ENCODE assay signal across 16 mouse cellular contexts in genomic region chr5:118236891-118237290, GRCm38 (mm10). TPM values are rescaled to one million over a fixed set of nuclear protein-coding genes. Genes with fewer than 3 reads are reported as not detected.
DNase-seq lines count a peak whose midpoint lies in the region; ATAC-seq and TF ChIP-seq lines count a peak whose summit lies in the region.
"Had no signal": no experiment of that assay in that cellular context is flagged by ENCODE, and none has a peak within 500 bp of the region (broad histone marks: within the 10 kb centered on the region; RNA-seq: fewer than 3 reads in every experiment).

No protein-coding gene starts in this region.

- no peaks in the 10 kb centered on the region for H3K9me3 ChIP-seq in hindbrain, embryonic 16.5 days (ENCODE audit: control insufficient read depth, low read length)
- no peaks in the 10 kb centered on the region for H3K9me3 ChIP-seq in hindbrain, embryonic 14.5 days (ENCODE audit: control insufficient read depth, low read length)
- H3K9me3 ChIP-seq in ES-Bruce4 (replicated peaks; ENCODE audit: control insufficient read depth, insufficient read depth, low read length, poor library complexity, severe bottlenecking) = no peaks in the 10 kb centered on the region
- H3K9me3 ChIP-seq in forebrain, embryonic 10.5 days = no peaks in the 10 kb centered on the region
- H3K9me3 ChIP-seq: liver, embryonic 12.5 days; lung, embryonic 15.5 days had no signal

- H3K27ac ChIP-seq in hindbrain, embryonic 16.5 days (ENCODE audit: low read depth, low read length) = no peak overlapping the region
- no peak overlapping the region for H3K27ac ChIP-seq in hindbrain, embryonic 14.5 days
- H3K27ac ChIP-seq in ES-Bruce4 (ENCODE audit: insufficient read depth, low read length) = no peak overlapping the region
- no peak overlapping the region for H3K27ac ChIP-seq in forebrain, embryonic 10.5 days
- H3K27ac ChIP-seq: liver, embryonic 12.5 days; lung, embryonic 15.5 days had no signal

- H3K36me3 ChIP-seq in hindbrain, embryonic 16.5 days (ENCODE audit: control insufficient read depth, insufficient read depth, low read length) = peaks cover 15% of the 10 kb centered on the region
- H3K36me3 ChIP-seq in hindbrain, embryonic 14.5 days (replicated peaks; ENCODE audit: control insufficient read depth, insufficient read depth) = peaks cover 75% of the 10 kb centered on the region
- H3K36me3 ChIP-seq in ES-Bruce4 (ENCODE audit: control insufficient read depth, insufficient read depth, low read length, poor library complexity, severe bottlenecking) = no peaks in the 10 kb centered on the region
- peaks cover 53% of the 10 kb centered on the region for H3K36me3 ChIP-seq in forebrain, embryonic 10.5 days (replicated peaks)
- H3K36me3 ChIP-seq: lung, embryonic 15.5 days had no signal

- TF ChIP-seq POLR2A in ES-Bruce4 (IDR thresholded peaks at IDR 0.05; ENCODE audit: insufficient read depth, low read length) = no peak

- WGBS in hindbrain, embryonic 16.5 days = 86% methylated on average over 12 of the region's 12 CpGs
- 82% methylated on average over 12 of the region's 12 CpGs for WGBS in hindbrain, embryonic 14.5 days
- WGBS in forebrain, embryonic 10.5 days = 87% methylated on average over 12 of the region's 12 CpGs

- no peak for TF ChIP-seq EP300 in ES-Bruce4 (IDR thresholded peaks at IDR 0.05; ENCODE audit: insufficient read depth, low read depth, low read length)

- H3K27me3 ChIP-seq in hindbrain, embryonic 16.5 days (replicated peaks; ENCODE audit: control insufficient read depth, insufficient read depth, low read length) = no peaks in the 10 kb centered on the region
- no peaks in the 10 kb centered on the region for H3K27me3 ChIP-seq in hindbrain, embryonic 14.5 days (ENCODE audit: control insufficient read depth, insufficient read depth, low read length)
- H3K27me3 ChIP-seq in ES-Bruce4 (ENCODE audit: control insufficient read depth, insufficient read depth, low read length, poor library complexity, severe bottlenecking) = no peaks in the 10 kb centered on the region
- no peaks in the 10 kb centered on the region for H3K27me3 ChIP-seq in forebrain, embryonic 10.5 days (ENCODE audit: poor library complexity, severe bottlenecking)
- H3K27me3 ChIP-seq: lung, embryonic 15.5 days had no signal

- H3K9ac ChIP-seq in hindbrain, embryonic 16.5 days (ENCODE audit: low read depth, low read length) = no peak overlapping the region
- no peak overlapping the region for H3K9ac ChIP-seq in hindbrain, embryonic 14.5 days
- peak overlapping the region; percentile 24 for H3K9ac ChIP-seq in ES-Bruce4 (ENCODE audit: low read depth, poor library complexity, severe bottlenecking)
- H3K9ac ChIP-seq: liver, embryonic 12.5 days; lung, embryonic 15.5 days had no signal

- no peak for TF ChIP-seq CTCF in ES-Bruce4 (IDR thresholded peaks at IDR 0.05; ENCODE audit: low read depth, low read length)

- ATAC-seq in hindbrain, embryonic 16.5 days = 0 out of 2 replicates have a peak, but pooled peaks have one; percentile 20
- no peak for ATAC-seq in hindbrain, embryonic 14.5 days (ENCODE audit: low FRiP score)
- ATAC-seq: activated CD4-positive, CD25-positive, alpha-beta regulatory T cell, adult 4 months; intestine, embryonic 16.5 days; liver, embryonic 12.5 days; midbrain, embryonic 16.5 days had no signal

- no peak overlapping the region for H3K4me2 ChIP-seq in hindbrain, embryonic 16.5 days (ENCODE audit: low read length)
- H3K4me2 ChIP-seq in hindbrain, embryonic 14.5 days (replicated peaks) = no peak overlapping the region
- H3K4me2 ChIP-seq: liver, embryonic 12.5 days; lung, embryonic 15.5 days had no signal

- DNase-seq in hindbrain, embryonic 14.5 days (ENCODE audit: low spot score) = no peak
- DNase-seq in adrenal gland, postnatal 14 days = peak; percentile 77
- DNase-seq in cerebellum, adult 8-10 months = peak; percentile 68
- DNase-seq in Muller cell, postnatal 12 days (ENCODE audit: inconsistent ontology term) = no peak
- no peak for DNase-seq in right cerebral cortex, adult 2 months (ENCODE audit: low spot score in 2 of 2)
- no peak for DNase-seq in forebrain, embryonic 10.5 days (ENCODE audit: extremely low spot score, low spot score)
- DNase-seq: gastrocnemius, postnatal 36 days; right cerebral cortex, postnatal 25 days had no signal

- no peaks in the 10 kb centered on the region for H3K4me1 ChIP-seq in hindbrain, embryonic 16.5 days (ENCODE audit: control insufficient read depth, insufficient read depth, low read depth, low read length)
- H3K4me1 ChIP-seq in hindbrain, embryonic 14.5 days (replicated peaks; ENCODE audit: control insufficient read depth, insufficient read depth, low read length) = no peaks in the 10 kb centered on the region
- no peaks in the 10 kb centered on the region for H3K4me1 ChIP-seq in ES-Bruce4 (ENCODE audit: control insufficient read depth, insufficient read depth, low read length)
- H3K4me1 ChIP-seq in forebrain, embryonic 10.5 days = no peaks in the 10 kb centered on the region
- H3K4me1 ChIP-seq: liver, embryonic 12.5 days; lung, embryonic 15.5 days had no signal

- H3K4me3 ChIP-seq in hindbrain, embryonic 16.5 days (ENCODE audit: low read length) = no peak overlapping the region
- H3K4me3 ChIP-seq in hindbrain, embryonic 14.5 days (replicated peaks; ENCODE audit: low read length) = no peak overlapping the region
- H3K4me3 ChIP-seq in ES-Bruce4 (ENCODE audit: low read depth, low read length) = peak overlapping the region; percentile 14
- H3K4me3 ChIP-seq in forebrain, embryonic 10.5 days = no peak overlapping the region
- H3K4me3 ChIP-seq: liver, embryonic 12.5 days; lung, embryonic 15.5 days had no signal

RNA-seq across cellular contexts. Expression of gene Rnft2, which starts 8.0 kb away (rescaled TPM):
- polyA plus RNA-seq in hindbrain, embryonic 16.5 days (2015; fragmentation: Nextera tagmentation; extraction: Ambion mirVana) = 9.2 and 10.8 TPM in 2 replicates
- 12.6 and 13.0 TPM in 2 replicates for polyA plus RNA-seq in hindbrain, embryonic 14.5 days (2014; fragmentation: Nextera tagmentation; extraction: Ambion mirVana)
- 7.8 and 10.3 TPM in 2 replicates for polyA plus RNA-seq in ES-Bruce4 (2011; ENCODE audit: insufficient read depth, insufficient read length, low read depth, missing spikeins)
- total RNA-seq in adrenal gland, postnatal 14 days (2021) = 3.1 and 3.9 TPM in 2 replicates
- 4.3 and 4.9 TPM in 2 replicates for polyA plus RNA-seq in forebrain, embryonic 10.5 days (2016; fragmentation: Nextera tagmentation; extraction: Ambion mirVana)
- total RNA-seq: hematopoietic stem cell, adult 5-6 weeks had no signal

RNA-seq across cellular contexts. Expression of gene 2410131K14Rik, which starts 8.1 kb away (rescaled TPM):
- 18.0 and 18.1 TPM in 2 replicates for polyA plus RNA-seq in hindbrain, embryonic 16.5 days (2015; fragmentation: Nextera tagmentation; extraction: Ambion mirVana)
- polyA plus RNA-seq in hindbrain, embryonic 14.5 days (2014; fragmentation: Nextera tagmentation; extraction: Ambion mirVana) = 16.4 and 17.2 TPM in 2 replicates
- polyA plus RNA-seq in ES-Bruce4 (2011; ENCODE audit: insufficient read depth, insufficient read length, low read depth, missing spikeins) = 8.0 and 9.4 TPM in 2 replicates
- total RNA-seq in adrenal gland, postnatal 14 days (2021) = 7.6 and 8.7 TPM in 2 replicates
- 11.1 and 12.1 TPM in 2 replicates for polyA plus RNA-seq in forebrain, embryonic 10.5 days (2016; fragmentation: Nextera tagmentation; extraction: Ambion mirVana)

Comparison
In these comparisons a context has a peak if more than half of its experiments do, and no peak if none do; other contexts are left out.
1. DNase-seq: peak in adrenal gland, postnatal 14 days (single experiment) and cerebellum, adult 8-10 months (single experiment); none in hindbrain, embryonic 14.5 days (single experiment), Muller cell, postnatal 12 days (single experiment), right cerebral cortex, adult 2 months (0 of 2) and forebrain, embryonic 10.5 days (single experiment).